Mouse (Mus musculus) G1E (cell line): ENCODE measurements around the gene Pi4k2b. TPM values are rescaled to one million over a fixed set of nuclear protein-coding genes. Genes with fewer than 3 reads are reported as not detected.

Experiments used
- ATAC-seq: 2 replicates; pipeline ENCODE4 v1.8.0; 2016; ENCODE audit warnings: mild to moderate bottlenecking; ENCODE audit not compliant: insufficient number of reproducible peaks, poor library complexity, low FRiP score, severe bottlenecking; ENCODE audit errors: extremely low read depth
- DNase-seq: peaks from one replicate; pipeline ENCODE4 v3.0.0; 2012; ENCODE audit warnings: low spot score
- H3K27me3 ChIP-seq: 2 replicates; pipeline ENCODE4 v1.6.1; 2012; ENCODE audit warnings: mild to moderate bottlenecking, low read length, inconsistent platforms; ENCODE audit not compliant: insufficient read depth
- H3K36me3 ChIP-seq: replicated peaks from 2 replicates; pipeline ENCODE3; 2012; ENCODE audit warnings: mild to moderate bottlenecking, inconsistent platforms
- H3K4me1 ChIP-seq: 2 replicates; pipeline ENCODE4 v1.6.1; 2012; ENCODE audit warnings: low read depth, low read length, inconsistent platforms, mixed read lengths; ENCODE audit not compliant: insufficient read depth
- H3K4me3 ChIP-seq: 2 replicates; pipeline ENCODE4 v1.5.1; 2012; ENCODE audit warnings: low read depth, mild to moderate bottlenecking, inconsistent platforms, low read length, moderate library complexity, mixed read lengths
- H3K9me3 ChIP-seq: replicated peaks from 2 replicates; pipeline ENCODE4 v1.6.1; 2012; ENCODE audit warnings: inconsistent platforms
- CTCF ChIP-seq: IDR thresholded peaks from 2 replicates; pipeline ENCODE4 v1.5.1; 2012; ENCODE audit warnings: low read depth, low read length, inconsistent platforms, mixed read lengths
- GATA1 ChIP-seq: IDR thresholded peaks from 2 replicates; pipeline ENCODE4 v1.6.1; 2012; ENCODE audit warnings: borderline replicate concordance, low read length, inconsistent platforms, mixed read lengths
- GATA2 ChIP-seq: IDR thresholded peaks from 2 replicates; pipeline ENCODE4 v1.6.1; 2012; ENCODE audit warnings: low read depth, low read length, inconsistent platforms, borderline replicate concordance
- POLR2AphosphoS5 ChIP-seq: IDR thresholded peaks from 2 replicates; pipeline ENCODE4 v1.6.1; 2012; ENCODE audit warnings: low read depth, low read length, inconsistent platforms; ENCODE audit not compliant: insufficient replicate concordance
- TAL1 ChIP-seq: conservative IDR thresholded peaks from 2 replicates; pipeline ENCODE4 v1.6.1; 2012; ENCODE audit warnings: low read depth, low read length, inconsistent platforms, mixed read lengths
- polyA plus RNA-seq: library from polyadenylated mRNA; stranded (reverse); fragments of >175 nt; gene quantifications from 2 replicates; pipeline ENCODE4 v1.2.3, GENCODE M21; 2012
- total RNA-seq, 2 experiments: library from RNA; stranded (forward) in 1 of 2; stranded (reverse) in 1 of 2; fragments of 200-1000 nt in 1 of 2; fragments of >200 nt in 1 of 2; fragmentation: Nextera tagmentation in 1 of 2; gene quantifications; 2 replicates each; pipeline ENCODE4 v1.2.3; 2014 to 2017

Gene Pi4k2b
- total and polyA plus RNA-seq, 3 experiments = 22.7 to 79.9 (median 49.1) TPM

DNA sequence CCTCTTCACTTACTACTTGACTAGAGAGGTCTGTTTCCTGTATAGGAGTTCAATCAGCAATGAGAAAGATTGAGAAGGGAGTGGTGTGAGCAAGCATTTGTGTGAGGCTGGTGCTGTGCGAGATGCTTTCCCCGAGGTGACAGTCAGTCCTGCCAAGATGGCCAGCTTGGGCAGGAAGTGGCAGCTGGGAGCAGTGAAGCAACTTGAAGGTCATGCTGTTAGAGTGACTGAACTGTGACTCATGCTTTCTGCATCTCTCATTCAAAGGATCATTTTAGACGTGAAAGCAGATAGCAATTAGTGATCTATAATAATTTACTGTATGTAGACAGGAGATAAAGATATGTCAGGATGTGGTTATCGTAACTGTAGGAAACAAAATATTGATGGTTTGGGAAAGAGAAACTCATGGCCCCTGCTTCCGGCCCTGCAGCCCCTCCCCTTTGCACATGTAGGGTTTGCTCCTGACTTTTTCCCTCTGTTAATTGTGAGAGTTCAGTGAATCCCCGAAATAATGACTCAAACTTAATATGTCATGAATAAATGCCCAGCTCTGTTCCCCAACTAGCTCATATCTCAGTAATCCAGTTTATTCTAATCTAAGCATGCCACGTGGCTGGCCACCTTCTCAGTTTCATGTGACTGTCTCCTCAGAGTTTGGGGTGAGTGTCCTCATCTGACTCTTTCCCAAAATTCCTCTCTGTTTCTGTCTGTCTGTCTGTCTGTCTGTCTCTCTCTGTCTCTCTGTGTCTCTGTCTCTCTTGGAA is 45.4 kb downstream of the Pi4k2b start:
- Histone ChIP-seq H3K9me3 (no peaks in the 10 kb centered on the region), H3K36me3 (peaks cover 52% of the 10 kb centered on the region), H3K4me3 (peak overlapping the region; percentile 53; the same call in 1 of the 2 replicates), H3K27me3 (no peaks in the 10 kb centered on the region), H3K4me1 (peaks cover 59% of the 10 kb centered on the region)
- no peak for TF ChIP-seq CTCF
- ATAC-seq (peak; percentile 87), DNase-seq (peak; percentile 32)

DNA sequence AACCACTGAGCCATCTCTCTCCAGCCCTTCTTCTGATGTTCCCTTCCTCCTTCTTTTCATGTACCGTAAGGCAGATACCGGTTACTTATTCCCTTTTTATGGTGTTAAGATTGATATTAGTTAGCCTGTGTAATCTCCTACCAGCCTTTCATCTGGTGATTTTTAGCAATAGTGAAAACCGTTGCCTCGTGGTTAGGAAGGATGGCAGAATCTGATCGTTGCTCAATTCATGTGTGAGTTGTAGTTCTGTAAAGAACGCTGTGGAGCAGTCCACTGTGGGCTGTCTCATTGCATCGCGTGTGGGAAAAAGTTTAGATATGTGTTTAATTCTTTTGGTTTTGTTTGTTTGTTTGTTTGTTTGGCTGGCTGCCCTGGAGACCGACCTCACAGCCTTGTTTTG is 51.9 kb downstream of the Pi4k2b start:
- no peak for TF ChIP-seq POLR2AphosphoS5
- TF ChIP-seq GATA1 = no peak
- TF ChIP-seq CTCF = no peak
- TF ChIP-seq TAL1 = no peak
- no peak for TF ChIP-seq GATA2
- Histone ChIP-seq H3K36me3 (peaks cover 90% of the 10 kb centered on the region), H3K9me3 (no peaks in the 10 kb centered on the region), H3K27me3 (no peaks in the 10 kb centered on the region), H3K4me3 (no peak overlapping the region), H3K4me1 (peaks cover 40% of the 10 kb centered on the region)
- ATAC-seq (no peak), DNase-seq (no peak)

DNA sequence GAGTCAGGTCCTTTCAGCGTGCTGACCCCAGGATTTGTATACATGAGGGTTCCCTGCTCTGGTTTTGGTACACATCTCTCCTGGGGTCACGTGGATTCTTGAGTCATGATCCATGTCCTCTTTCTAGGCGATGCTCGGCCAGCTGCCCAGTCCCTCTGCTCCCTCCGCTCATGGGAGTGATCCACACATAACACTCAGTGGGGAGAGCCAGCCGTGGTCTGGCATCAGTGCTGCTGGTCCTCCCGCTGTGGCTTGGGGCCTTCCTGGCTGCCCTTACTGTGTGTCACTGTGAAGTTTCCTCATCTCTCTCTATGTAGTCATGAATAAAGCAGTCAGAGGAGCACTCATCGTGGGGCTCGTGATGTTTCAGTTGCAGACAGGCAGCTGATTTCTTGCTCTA is 52.7 kb downstream of the Pi4k2b start:
- no peak for ATAC-seq
- Histone ChIP-seq H3K27me3 (no peaks in the 10 kb centered on the region), H3K36me3 (peaks cover 86% of the 10 kb centered on the region)

DNA sequence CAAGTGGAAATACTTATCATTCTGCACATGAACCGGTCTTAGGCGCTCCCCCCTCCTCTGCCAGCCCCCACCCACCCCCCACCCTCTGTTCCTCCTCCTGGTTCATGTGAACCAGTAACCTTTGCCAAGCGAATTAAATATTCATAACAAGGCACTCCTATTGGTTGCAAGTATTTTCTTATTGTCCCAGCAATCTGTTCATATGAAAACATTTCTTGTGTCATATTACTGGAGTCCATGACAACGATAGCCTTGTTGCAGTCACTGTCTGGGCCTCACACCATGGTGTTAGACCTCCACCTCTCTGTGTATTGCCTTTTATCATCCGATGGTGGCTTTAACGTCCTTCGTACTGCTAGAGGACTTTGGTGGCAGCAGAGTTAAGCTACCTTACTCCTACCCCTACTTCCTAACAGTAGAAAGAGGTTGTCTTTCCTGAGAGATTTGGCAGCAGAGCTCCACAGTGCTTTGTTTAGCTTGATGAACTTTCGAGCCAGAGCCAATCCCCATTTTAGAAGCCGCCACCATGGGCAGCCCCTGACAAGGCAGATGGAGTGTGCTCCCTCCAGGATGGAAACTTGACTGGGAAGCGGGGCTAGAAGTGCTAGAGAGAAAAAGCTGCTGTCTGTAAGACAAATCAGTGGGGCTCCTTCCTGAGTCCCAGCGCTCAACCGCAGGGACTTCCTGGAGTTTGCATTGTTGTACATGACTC is 58.1 kb downstream of the Pi4k2b start:
- no peak for TF ChIP-seq TAL1
- TF ChIP-seq GATA2 = no peak
- no peak for TF ChIP-seq POLR2AphosphoS5
- no peak for TF ChIP-seq CTCF
- TF ChIP-seq GATA1 = no peak

More for the DNA sequence above, 52.7 kb downstream of the Pi4k2b start:
- no peak overlapping the region for H3K4me3 ChIP-seq
- H3K9me3 ChIP-seq = no peaks in the 10 kb centered on the region
- TF ChIP-seq POLR2AphosphoS5 (no peak), GATA1 (no peak), TAL1 (no peak), CTCF (no peak), GATA2 (no peak)
- peaks cover 34% of the 10 kb centered on the region for H3K4me1 ChIP-seq
- no peak for DNase-seq

DNA sequence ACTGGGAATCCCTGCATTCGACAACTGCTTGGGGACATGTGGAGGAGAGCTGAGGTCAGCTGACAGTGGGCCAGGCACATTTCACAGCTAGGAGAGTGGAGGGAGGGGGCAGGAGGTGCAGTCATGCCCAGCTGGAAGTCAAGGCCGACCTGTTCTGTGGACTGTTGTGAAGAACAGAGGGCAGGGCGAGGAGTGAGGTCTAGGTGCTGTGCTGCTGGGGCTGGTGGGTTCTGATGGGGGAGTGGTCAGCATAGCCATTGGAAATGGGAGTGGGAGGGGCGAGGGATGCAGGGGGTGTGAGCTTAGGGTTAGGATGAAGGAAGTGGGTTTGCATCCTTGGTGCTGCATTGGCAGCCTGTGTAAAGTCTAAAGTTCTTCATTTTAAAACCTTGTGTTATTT is 64.4 kb downstream of the Pi4k2b start:
- DNase-seq (no peak), ATAC-seq (no peak)
- no peaks in the 10 kb centered on the region for H3K9me3 ChIP-seq
- peaks cover 83% of the 10 kb centered on the region for H3K36me3 ChIP-seq
- no peaks in the 10 kb centered on the region for H3K27me3 ChIP-seq
- peaks cover 22% of the 10 kb centered on the region for H3K4me1 ChIP-seq
- TF ChIP-seq GATA1 = no peak
- no peak for TF ChIP-seq POLR2AphosphoS5
- TF ChIP-seq TAL1 = no peak
- TF ChIP-seq CTCF = no peak
- no peak for TF ChIP-seq GATA2
- H3K4me3 ChIP-seq = no peak overlapping the region; the same call in 1 of the 2 replicates

More for the DNA sequence above, 58.1 kb downstream of the Pi4k2b start:
- no peak overlapping the region for H3K4me3 ChIP-seq
- H3K36me3 ChIP-seq = peaks cover 77% of the 10 kb centered on the region
- DNase-seq (no peak), ATAC-seq (no peak)
- no peaks in the 10 kb centered on the region for H3K27me3 ChIP-seq
- no peaks in the 10 kb centered on the region for H3K9me3 ChIP-seq
- H3K4me1 ChIP-seq = peaks cover 9% of the 10 kb centered on the region

DNA sequence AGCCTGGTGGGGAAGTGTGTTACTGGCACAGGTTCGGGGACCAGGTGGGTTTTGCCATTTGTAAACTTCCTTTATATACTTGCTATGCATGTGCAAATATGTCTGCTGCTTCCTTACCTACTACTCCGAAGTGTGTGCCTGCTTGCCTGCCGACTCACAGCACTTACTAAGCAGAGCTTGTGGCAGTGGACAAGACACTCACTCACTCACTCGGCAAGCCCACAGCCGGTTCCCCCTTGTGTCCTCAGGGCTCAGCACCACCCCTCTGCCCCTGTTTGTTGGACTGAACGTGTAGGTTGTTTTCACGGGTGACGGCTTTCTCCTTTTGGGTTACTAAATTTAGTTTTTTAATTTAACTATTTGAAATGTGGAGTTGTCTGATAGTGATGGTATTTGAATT is 65.0 kb downstream of the Pi4k2b start:
- Histone ChIP-seq H3K9me3 (no peaks in the 10 kb centered on the region), H3K36me3 (peaks cover 88% of the 10 kb centered on the region), H3K4me3 (peak overlapping the region; percentile 39; the same call in 1 of the 2 replicates), H3K4me1 (peaks cover 27% of the 10 kb centered on the region), H3K27me3 (no peaks in the 10 kb centered on the region)
- no peak for DNase-seq
- TF ChIP-seq TAL1 (no peak), GATA2 (no peak), GATA1 (no peak), POLR2AphosphoS5 (no peak), CTCF (no peak)
- peak; percentile 58 for ATAC-seq
